In the genomic region with DNA sequence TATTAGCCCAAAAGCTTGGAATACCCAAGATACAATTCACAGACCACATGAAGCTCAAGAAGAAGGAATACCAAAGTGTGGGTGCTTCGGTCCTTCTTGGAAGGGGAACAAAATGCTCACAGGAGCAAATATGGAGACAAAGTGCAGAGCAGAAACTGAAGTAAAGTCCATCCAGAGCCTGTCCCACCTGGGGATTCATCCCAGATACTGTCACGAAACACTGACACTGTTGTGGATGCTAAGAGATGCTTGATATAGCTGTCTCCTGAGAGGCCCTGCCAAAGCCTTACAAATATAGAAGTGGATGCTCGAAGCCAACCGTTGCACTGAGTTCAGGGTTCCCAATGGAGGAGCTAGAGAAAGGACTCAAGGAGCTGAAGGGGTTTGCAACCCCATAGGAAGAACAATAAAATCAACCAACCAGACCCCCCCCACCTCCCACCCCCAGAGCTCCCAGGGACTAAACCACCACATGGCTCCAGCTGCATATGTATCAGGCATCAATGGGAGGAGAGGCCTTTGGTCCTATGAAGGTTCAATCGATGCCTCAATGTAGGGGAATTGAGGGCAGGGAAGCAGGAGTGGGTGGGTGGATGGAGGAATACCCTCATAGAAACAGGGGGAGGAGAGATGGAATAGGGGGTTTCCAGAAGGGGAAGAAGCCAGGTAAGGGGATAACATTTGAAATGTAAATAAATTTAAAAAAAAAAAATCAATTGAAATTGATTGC, we compare ENCODE assay signal across 9 mouse cellular contexts. TPM values are rescaled to one million over a fixed set of nuclear protein-coding genes. Genes with fewer than 3 reads are reported as not detected.
DNase-seq lines count a peak whose midpoint lies in the region; ATAC-seq and TF ChIP-seq lines count a peak whose summit lies in the region.
"Had no signal": no experiment of that assay in that cellular context is flagged by ENCODE, and none has a peak within 500 bp of the region (broad histone marks: within the 10 kb centered on the region; RNA-seq: fewer than 3 reads in every experiment).

No protein-coding gene starts in this region.

- H3K27ac ChIP-seq in forebrain, postnatal 0 days (ENCODE audit: low read depth, low read length) = no peak overlapping the region
- H3K27ac ChIP-seq in midbrain, embryonic 12.5 days (replicated peaks) = no peak overlapping the region

- DNase-seq in kidney, adult 11 months = peak; percentile 3
- no peak for DNase-seq in kidney, adult 18-20 months
- DNase-seq in cerebellum, postnatal 14 days = peak; percentile 21 to 25
- no peak for DNase-seq in forebrain, postnatal 0 days
- DNase-seq in spleen, adult 12 weeks (ENCODE audit: low spot score) = no peak
- DNase-seq in frontal cortex, postnatal 36 days (ENCODE audit: low spot score in 2 of 2) = no peak
- no peak for DNase-seq in layer of hippocampus, postnatal 36 days

- H3K4me3 ChIP-seq in forebrain, postnatal 0 days (ENCODE audit: low read depth, low read length) = no peak overlapping the region
- H3K4me3 ChIP-seq in midbrain, embryonic 12.5 days = peak overlapping the region; percentile 60; the same call in 1 of the 2 replicates

- H3K4me1 ChIP-seq in forebrain, postnatal 0 days (ENCODE audit: insufficient read depth) = no peaks in the 10 kb centered on the region
- H3K4me1 ChIP-seq in midbrain, embryonic 12.5 days = no peaks in the 10 kb centered on the region

- no peak for ATAC-seq in forebrain, postnatal 0 days
- no peak for ATAC-seq in midbrain, embryonic 12.5 days (ENCODE audit: low FRiP score, low read depth)

- H3K4me2 ChIP-seq in forebrain, postnatal 0 days (ENCODE audit: low read depth) = peak overlapping the region; percentile 8; the same call in 1 of the 2 replicates
- H3K4me2 ChIP-seq in midbrain, embryonic 12.5 days (replicated peaks) = peak overlapping the region; percentile 37

- TF ChIP-seq CTCF in forebrain, postnatal 0 days (IDR thresholded peaks at IDR 0.05; ENCODE audit: low read depth) = no peak

- no peaks in the 10 kb centered on the region for H3K9me3 ChIP-seq in forebrain, postnatal 0 days (ENCODE audit: low read length)
- H3K9me3 ChIP-seq in midbrain, embryonic 12.5 days = no peaks in the 10 kb centered on the region

- no peaks in the 10 kb centered on the region for H3K27me3 ChIP-seq in forebrain, postnatal 0 days (ENCODE audit: insufficient read depth, low read length)
- H3K27me3 ChIP-seq in midbrain, embryonic 12.5 days = no peaks in the 10 kb centered on the region

- H3K9ac ChIP-seq in forebrain, postnatal 0 days = no peak overlapping the region
- no peak overlapping the region for H3K9ac ChIP-seq in midbrain, embryonic 12.5 days (replicated peaks)

- 72% methylated on average over 5 of the region's 5 CpGs for WGBS in forebrain, postnatal 0 days
- WGBS in midbrain, embryonic 12.5 days = 78% methylated on average over 5 of the region's 5 CpGs

- H3K36me3 ChIP-seq in forebrain, postnatal 0 days (ENCODE audit: insufficient read depth) = no peaks in the 10 kb centered on the region
- no peaks in the 10 kb centered on the region for H3K36me3 ChIP-seq in midbrain, embryonic 12.5 days

RNA-seq across cellular contexts. Expression of gene Klrb1c, which starts 29.6 kb away (rescaled TPM):
- 0.08 and 0.24 TPM in 2 replicates for total RNA-seq in forebrain, postnatal 0 days (2014; rRNA removed)
- polyA plus RNA-seq in forebrain, postnatal 0 days (2015; fragmentation: Nextera tagmentation; extraction: Ambion mirVana) = 0.24 TPM in 1 of 2 replicates, not detected in the other
- polyA plus RNA-seq in midbrain, embryonic 12.5 days (2016; fragmentation: Nextera tagmentation; extraction: Ambion mirVana) = not detected in 2 replicates
- not detected for total RNA-seq in layer of hippocampus, postnatal 36 days (2021)

RNA-seq across cellular contexts. Expression of gene Klrb1, which starts 36.5 kb away (rescaled TPM):
- total RNA-seq in forebrain, postnatal 0 days (2014; rRNA removed) = not detected in 2 replicates
- 0.42 and 0.62 TPM in 2 replicates for polyA plus RNA-seq in forebrain, postnatal 0 days (2015; fragmentation: Nextera tagmentation; extraction: Ambion mirVana)
- not detected in 2 replicates for polyA plus RNA-seq in midbrain, embryonic 12.5 days (2016; fragmentation: Nextera tagmentation; extraction: Ambion mirVana)
- total RNA-seq in layer of hippocampus, postnatal 36 days (2021) = under 1 TPM; 0.46 to 0.62 TPM
- total RNA-seq: megakaryocyte progenitor cell, adult 5-6 weeks had no signal

Comparison
In these comparisons a context has a peak if more than half of its experiments do, and no peak if none do; other contexts are left out.
1. DNase-seq: peak in kidney, adult 11 months (single experiment) and cerebellum, postnatal 14 days (2 of 2); none in kidney, adult 18-20 months (single experiment), forebrain, postnatal 0 days (single experiment), spleen, adult 12 weeks (single experiment), frontal cortex, postnatal 36 days (0 of 2) and layer of hippocampus, postnatal 36 days (0 of 2).